Mouse (Mus musculus): ENCODE data around the gene Frmd5.

DNA sequence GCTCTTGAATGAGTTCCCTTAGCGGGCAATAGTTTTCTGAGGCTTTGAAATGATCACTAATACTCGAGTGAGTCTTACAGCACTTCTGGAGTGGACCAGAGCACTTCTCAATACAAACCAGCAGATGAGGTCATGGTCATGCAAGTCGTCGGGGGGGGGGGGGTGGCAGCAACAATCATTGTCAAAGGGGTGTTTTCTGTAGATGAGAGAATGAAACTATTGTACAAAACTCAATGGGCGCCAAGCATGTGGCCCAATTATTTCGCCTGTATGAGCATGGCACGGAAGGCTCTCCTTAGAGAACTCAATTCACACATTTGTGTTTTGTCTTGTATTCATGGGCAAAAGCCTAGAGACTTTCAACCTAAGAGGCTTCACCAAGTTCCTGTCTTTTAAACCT lies 7.8 kb downstream of the Frmd5 start:
- TF ChIP-seq POLR2A (IDR thresholded peaks at IDR 0.05; ENCODE audit: insufficient read length, low read depth) (no peak), USF1 (IDR thresholded peaks at IDR 0.05; ENCODE audit: low read depth) (no peak), SRF (IDR thresholded peaks at IDR 0.05; ENCODE audit: control insufficient read depth, insufficient read length, low read depth) (no peak), MYOG (IDR thresholded peaks at IDR 0.05; ENCODE audit: control insufficient read depth in 1 of 3, insufficient read depth in 1 of 3, insufficient read length in 2 of 3, low read depth in 2 of 3) (no peak), MYOD1 (IDR thresholded peaks at IDR 0.05; ENCODE audit: control insufficient read depth in 1 of 3, insufficient read length in 2 of 3, low read depth in 2 of 3) (no peak), MAX (IDR thresholded peaks at IDR 0.05; ENCODE audit: low read depth) (no peak)
